Mouse (Mus musculus) erythroblast, embryonic 14.5 days (primary cell): ENCODE data around the gene Tor4a.

ENCODE experiments used
- GATA1 ChIP-seq: IDR thresholded peaks from 2 replicates; pipeline ENCODE4 v1.6.1; 2012; ENCODE audit warnings: low read length, inconsistent platforms, mixed read lengths
- TAL1 ChIP-seq: IDR thresholded peaks from 3 replicates; pipeline ENCODE4 v1.6.1; 2012; ENCODE audit warnings: low read length, inconsistent platforms, mixed read lengths

DNA sequence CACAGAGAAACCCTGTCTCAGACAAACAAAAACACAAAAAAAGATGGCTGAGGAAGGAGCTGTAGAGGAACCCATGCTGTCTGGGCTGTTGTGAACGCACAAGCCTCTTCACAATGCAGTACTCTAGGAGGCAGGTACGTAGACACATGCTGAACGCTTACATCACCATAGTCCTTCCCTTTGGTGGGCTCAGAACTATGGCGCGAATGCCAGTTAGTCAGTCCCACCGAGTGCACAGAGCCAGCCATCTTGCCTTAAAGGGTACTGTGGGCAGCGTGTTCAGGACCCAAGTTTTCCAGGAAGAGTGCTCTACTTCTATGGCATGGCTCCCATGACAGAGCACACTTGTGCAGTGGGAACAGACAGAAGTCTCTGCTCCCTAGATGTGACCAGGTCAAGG lies 12.2 kb downstream of the Tor4a start:
- TF ChIP-seq GATA1 (no peak), TAL1 (no peak)
